Mouse (Mus musculus): ENCODE measurements around the gene Riok2. TPM values are rescaled to one million over a fixed set of nuclear protein-coding genes. Genes with fewer than 3 reads are reported as not detected.

Gene Riok2
- polyA plus RNA-seq (2014; fragmentation: Illumina TruSeq; extraction: RNeasy Lipid Tissue Mini Kit (QIAGEN cat#74804); ENCODE audit: low replicate concordance), result 75.3 TPM

DNA sequence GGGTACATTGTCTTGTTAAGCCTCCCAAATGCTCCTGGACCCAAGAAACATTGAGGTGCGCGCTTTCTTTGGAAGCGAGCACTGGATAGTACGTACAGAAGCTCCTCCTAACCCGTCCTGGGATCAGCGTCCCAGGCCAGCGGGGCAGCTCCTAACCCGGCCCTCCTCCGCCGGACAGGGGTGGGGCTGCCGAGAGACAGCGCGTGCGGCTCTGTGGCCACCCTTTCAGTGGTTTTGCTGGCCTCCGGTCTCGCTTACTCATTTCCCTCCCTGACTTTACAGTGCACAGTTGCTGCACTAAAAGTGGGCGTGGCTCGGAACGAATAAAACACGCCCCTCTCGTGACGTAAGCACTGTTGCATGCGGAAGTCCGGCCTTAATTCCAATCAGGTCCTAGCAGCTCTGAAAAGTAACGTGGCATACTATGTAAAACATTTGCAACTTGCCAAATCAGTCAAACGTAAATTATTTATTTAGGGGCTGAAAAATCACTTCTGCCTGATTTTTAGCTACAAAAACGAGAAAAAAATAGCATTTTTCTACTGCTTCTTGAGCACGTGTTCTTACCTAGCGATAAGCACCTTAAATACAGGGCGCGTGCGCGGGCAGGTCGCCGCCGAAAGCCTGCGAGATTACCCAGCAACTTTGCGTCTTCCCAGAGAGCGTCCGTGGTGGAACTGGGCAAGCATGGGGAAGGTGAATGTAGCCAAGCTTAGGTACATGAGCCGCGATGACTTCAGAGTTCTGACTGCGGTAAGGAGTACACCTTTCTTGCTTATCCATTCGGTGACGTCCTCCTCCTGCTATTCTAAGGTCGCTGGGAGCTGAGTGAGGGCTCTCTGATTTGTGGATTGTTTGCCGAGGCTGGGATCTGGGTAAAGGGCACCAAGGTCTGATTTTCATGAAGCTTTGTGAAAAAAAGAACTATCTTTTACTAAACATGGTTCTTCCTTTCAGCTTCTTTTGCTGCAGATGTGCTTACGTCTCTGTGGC lies at the start of gene Riok2:
Gene Riok2, plus strand, starts transcription at position 392 of the 993 bp plus-strand sequence.

DNA sequence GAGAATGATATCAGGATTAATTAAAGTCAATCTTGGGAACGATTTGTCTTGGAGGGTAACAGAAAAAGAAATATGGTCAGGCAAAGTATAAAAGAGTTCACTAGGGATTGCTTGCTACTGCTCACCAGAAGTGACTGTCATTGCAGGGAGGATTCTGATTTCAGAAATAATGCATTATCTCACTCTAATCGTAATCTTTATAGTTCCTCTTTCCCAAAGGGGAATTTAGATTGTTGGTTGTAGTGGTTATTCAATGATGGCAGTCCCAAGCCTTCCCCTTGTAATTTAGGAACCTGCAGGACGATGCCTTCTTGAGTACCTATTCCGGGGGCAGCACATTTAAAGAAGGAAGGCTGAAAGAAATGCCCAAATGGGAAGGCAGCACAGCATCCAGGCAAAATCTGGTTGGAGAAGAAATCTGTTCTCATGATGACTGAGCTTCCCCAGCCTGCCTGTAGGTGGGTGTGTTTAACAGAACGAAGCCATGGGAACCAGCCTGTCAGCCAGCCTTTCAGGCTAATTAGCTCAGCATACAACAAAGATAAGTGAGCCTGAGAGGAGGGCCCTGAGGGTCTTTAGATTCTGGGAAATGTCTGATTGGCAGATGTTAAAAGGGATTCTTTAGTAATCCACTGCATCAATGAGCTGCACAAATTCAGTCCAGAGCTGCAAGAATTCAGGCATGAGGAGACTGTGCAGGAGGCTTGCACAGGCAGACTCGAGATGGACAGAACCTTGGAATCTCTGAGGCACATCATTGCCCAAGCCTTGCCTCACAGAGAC lies 28.3 kb downstream of the Riok2 start, which contains the start of gene Lix1:
Gene Lix1, plus strand, starts transcription at position 451 of the 783 bp plus-strand sequence.

Other genes starting within 250 kb of the Riok2 start
- gene Lix1, start 28.4 kb downstream of the Riok2 start, polyA plus RNA-seq (2014; fragmentation: Illumina TruSeq; extraction: RNeasy Lipid Tissue Mini Kit (QIAGEN cat#74804); ENCODE audit: low replicate concordance), result 1.6 TPM